Mouse (Mus musculus) adrenal gland, postnatal 36 days (tissue): ENCODE measurements around the gene Vmn1r122. TPM values are rescaled to one million over a fixed set of nuclear protein-coding genes. Genes with fewer than 3 reads are reported as not detected.
"Not testable (repeated sequence)": the region's sequence is repeated elsewhere in the genome, so short reads cannot be mapped to it uniquely, and the experiment has no call there.

ENCODE experiments used
- DNase-seq, 2 experiments: peaks; one replicate each; pipeline ENCODE4 v3.0.0; 2021; ENCODE audit warnings: mixed read lengths in 1 of 2
- long read RNA-seq, 2 experiments: library from polyadenylated mRNA; stranded (forward); transcript quantifications; one replicate each; pipeline ENCODE4 v2.0.0; 2021; ENCODE audit warnings: borderline sequencing depth in 2 of 2
- total RNA-seq, 2 experiments: library from RNA; stranded (reverse); gene quantifications; 2 replicates each; pipeline ENCODE4 v1.2.3; 2021

Vmn1r122 gene
- not detected for total RNA-seq
- long read RNA-seq, experiment 1, result 0 reads
- long read RNA-seq, experiment 2, result 0 reads

GRCm38 (mm10) chr7:21134028-21134427 lies at the start of gene Vmn1r122:
Vmn1r122 (minus strand) TSS chr7:21134128.
- not testable (repeated sequence) for DNase-seq

GRCm38 (mm10) chr7:21161885-21162284 lies 28.0 kb upstream of the Vmn1r122 start, which contains the start of gene Vmn1r123:
Vmn1r123 (plus strand) TSS chr7:21162185.
- DNase-seq, result not testable (repeated sequence)

GRCm38 (mm10) chr7:21098413-21098812 lies 35.5 kb downstream of the Vmn1r122 start, which contains the start of gene Vmn1r121:
Vmn1r121 (minus strand) TSS chr7:21098513.
- not testable (repeated sequence) for DNase-seq

Other genes with a start within 250 kb of the Vmn1r122 start
- gene Vmn1r118, start 221.8 kb downstream of the Vmn1r122 start, total RNA-seq, result not detected
- not detected for gene Vmn1r119, start 121.7 kb downstream of the Vmn1r122 start, total RNA-seq
- gene Vmn1r120, start 80.3 kb downstream of the Vmn1r122 start, total RNA-seq, result not detected
- gene Vmn1r121, start 35.6 kb downstream of the Vmn1r122 start, total RNA-seq, result not detected
- gene Vmn1r123, start 28.1 kb upstream of the Vmn1r122 start, total RNA-seq, result not detected
- gene Gm5157, start 56.3 kb upstream of the Vmn1r122 start, total RNA-seq, result not detected
- not detected for gene Vmn1r124, start 126.5 kb upstream of the Vmn1r122 start, total RNA-seq
- not detected for gene Vmn1r125, start 138.1 kb upstream of the Vmn1r122 start, total RNA-seq
- not detected for gene Vmn1r126, start 167.3 kb upstream of the Vmn1r122 start, total RNA-seq
- not detected for gene Vmn1r127, start 185.7 kb upstream of the Vmn1r122 start, total RNA-seq
- gene Vmn1r128, start 215.2 kb upstream of the Vmn1r122 start, total RNA-seq, result not detected
- not detected for gene Vmn1r129, start 227.2 kb upstream of the Vmn1r122 start, total RNA-seq